Mouse (Mus musculus) gonadal fat pad, adult 2 months (tissue): ENCODE measurements around the gene Il17rd. TPM values are rescaled to one million over a fixed set of nuclear protein-coding genes. Genes with fewer than 3 reads are reported as not detected.

Experiments used
- DNase-seq: peaks from one replicate; pipeline ENCODE4 v3.0.0-alpha.2; 2012; ENCODE audit warnings: low read depth
- polyA plus RNA-seq: library from polyadenylated mRNA; depleted of rRNA; stranded (reverse); fragments of >200 nt; gene quantifications from 2 replicates; pipeline ENCODE4 v1.2.3, GENCODE M21; 2012; rRNA removed

Il17rd gene
- polyA plus RNA-seq: 4.0 and 4.3 TPM in 2 replicates

- peak; percentile 44 for DNase-seq
Observed at GRCm38 (mm10) chr14:27038783-27039182, at the start of gene Il17rd. Gene Il17rd (plus strand): TSS chr14:27038941.

GRCm38 (mm10) chr14:26991622-26992021 lies 47.1 kb upstream of the Il17rd start:
- DNase-seq: no peak

GRCm38 (mm10) chr14:26993427-26993826 lies 45.3 kb upstream of the Il17rd start:
- no peak for DNase-seq

GRCm38 (mm10) chr14:26994211-26994741 lies 44.5 kb upstream of the Il17rd start, which contains the start of gene Hesx1:
Gene Hesx1 (plus strand): TSS chr14:26994416.
- no peak for DNase-seq

- no peak for DNase-seq
Observed at GRCm38 (mm10) chr14:26996257-26996656, 42.5 kb upstream of the Il17rd start.

- DNase-seq: no peak
Observed at GRCm38 (mm10) chr14:27000386-27000785, 38.4 kb upstream of the Il17rd start.

DNA sequence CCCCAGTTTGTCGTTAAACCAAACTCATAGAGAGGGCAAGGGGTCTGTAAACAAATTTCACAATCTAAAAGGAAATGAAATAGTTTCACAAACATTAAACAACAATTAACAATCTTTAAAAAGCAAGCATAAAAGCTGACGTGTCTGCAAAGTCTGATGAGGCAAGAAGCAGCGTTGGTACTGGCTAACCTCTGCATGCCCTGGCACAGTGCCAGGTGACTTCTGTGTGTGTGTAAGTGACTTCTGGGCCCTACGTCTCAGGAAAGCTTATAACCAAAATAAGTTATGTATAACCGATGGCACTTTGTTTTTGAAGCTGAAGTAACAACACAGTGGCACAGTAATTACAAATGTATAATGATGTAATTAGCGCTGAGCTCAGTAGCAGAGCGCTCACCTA lies 33.8 kb upstream of the Il17rd start:
- DNase-seq: no peak

DNA sequence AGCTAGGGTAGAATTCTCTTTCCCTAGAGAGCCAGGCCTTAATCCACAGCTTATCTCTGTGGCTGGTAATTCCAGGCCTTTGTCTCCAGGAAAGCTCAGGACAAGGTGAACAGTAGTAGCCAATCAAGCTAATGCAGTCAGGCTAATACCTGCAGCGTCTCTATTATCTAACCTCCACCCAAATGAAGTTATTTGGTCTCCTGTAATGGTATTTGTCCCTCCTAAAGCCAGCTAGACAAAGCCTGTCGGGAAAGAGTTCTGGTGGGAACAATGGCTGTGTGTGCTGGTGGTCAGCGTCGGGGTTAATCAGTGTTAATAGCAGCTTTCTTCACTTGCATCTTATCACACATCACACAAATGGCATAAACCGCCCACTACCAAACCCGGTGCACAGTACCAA lies 32.8 kb upstream of the Il17rd start:
- no peak for DNase-seq

DNA sequence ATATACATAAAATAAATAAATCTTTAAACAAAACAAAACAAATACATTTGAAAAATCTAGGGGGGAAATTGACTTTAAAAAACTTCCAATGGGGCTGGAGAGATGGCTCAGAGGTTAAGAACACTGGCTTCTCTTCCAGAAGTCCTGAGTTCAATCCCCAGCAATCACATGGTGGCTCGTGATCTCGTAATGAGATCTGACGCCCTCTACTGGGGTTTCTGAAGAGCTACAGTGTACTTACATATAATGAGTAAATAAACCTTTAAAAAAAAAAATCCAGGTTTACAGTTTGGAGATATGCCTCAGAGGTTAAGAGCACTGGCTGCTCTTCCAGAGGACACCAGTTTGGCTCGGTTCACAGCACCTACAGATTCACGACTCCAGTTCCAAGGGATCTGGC lies 27.2 kb upstream of the Il17rd start:
- DNase-seq: no peak

DNA sequence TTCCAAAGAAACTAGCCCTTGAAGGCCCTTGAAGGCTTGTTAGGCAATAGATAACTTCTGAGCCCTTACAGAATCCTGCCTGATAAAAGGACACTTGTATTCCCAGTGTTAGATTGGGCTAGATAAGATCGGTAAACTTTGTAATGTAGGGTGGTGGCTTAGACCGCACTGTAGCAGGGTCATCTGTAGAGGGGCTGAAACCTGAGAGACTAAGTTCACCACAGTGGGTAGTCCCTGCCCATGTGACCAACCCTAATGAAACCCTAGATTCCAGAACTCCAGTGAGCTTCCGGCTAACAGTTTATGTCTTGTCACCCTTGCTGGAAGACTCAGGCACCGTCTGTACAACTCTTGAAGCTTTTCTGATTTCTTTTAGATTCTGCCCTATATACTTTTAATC lies 25.1 kb upstream of the Il17rd start:
- no peak for DNase-seq

DNA sequence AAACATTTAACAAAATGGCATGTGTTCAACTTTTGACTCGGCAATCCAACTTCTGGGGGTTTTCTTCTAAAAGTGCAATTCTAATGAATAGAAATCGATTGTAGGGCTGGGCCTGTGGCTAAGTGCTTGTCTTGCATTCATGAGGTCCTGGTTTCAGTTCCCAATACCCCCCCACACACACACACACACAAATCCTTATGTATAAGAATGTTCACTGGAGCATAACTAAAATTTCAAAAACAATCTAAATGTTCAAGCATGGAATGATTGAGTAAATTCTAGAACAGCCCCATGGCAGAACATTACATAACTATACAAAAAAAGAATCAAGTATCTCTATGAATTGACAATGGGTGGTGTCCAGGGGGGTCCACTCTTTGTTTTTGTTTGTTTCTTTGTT lies 20.8 kb upstream of the Il17rd start:
- no peak for DNase-seq

DNA sequence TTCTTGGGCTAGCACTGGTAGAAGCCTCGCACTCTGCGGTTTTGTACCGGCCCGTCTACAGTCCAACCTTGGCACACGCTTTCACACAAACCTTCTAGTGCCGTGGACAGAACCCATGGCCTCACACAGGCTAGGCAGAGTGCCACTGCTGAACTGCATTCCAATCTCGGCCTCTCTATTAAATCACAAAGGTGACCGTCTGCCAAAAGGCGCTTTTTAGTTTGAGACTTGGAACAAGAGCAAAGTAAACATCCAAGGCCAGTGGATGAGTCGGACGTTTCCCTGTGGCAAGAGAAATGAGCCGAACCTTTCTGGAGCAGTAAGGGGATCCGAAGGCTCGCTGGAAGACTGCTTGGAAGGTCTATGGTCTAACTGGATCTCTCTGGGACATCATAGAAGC lies 18.9 kb upstream of the Il17rd start:
- DNase-seq: peak; percentile 26

- DNase-seq: no peak
Observed at GRCm38 (mm10) chr14:27022876-27023275, 15.9 kb upstream of the Il17rd start.

- no peak for DNase-seq
Observed at GRCm38 (mm10) chr14:27024664-27025063, 14.1 kb upstream of the Il17rd start.

- DNase-seq: no peak
Observed at GRCm38 (mm10) chr14:27029771-27030173, 9.0 kb upstream of the Il17rd start.

- DNase-seq: peak; percentile 23
Observed at GRCm38 (mm10) chr14:27031142-27031541, 7.6 kb upstream of the Il17rd start.

DNA sequence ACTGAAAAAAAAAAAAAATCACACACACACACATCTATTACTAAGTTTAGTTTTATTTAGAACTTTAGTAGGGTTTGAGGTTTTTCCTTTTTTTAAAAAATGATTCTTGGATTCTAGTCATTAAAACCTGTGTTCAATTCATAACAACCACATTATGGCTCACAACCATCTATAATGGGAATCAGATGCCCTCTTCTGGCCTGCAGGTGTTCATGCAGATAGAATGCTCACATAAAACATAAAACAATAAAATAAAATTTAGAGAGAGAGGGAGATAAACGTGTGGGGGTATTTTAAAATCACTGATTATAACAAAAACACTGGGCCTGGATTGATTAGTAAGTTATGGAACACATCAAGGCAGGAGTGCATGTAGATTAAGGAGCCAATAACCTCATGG lies 1.2 kb upstream of the Il17rd start:
- DNase-seq: no peak

- DNase-seq: no peak
Observed at GRCm38 (mm10) chr14:27039281-27040248, 824 bp downstream of the Il17rd start.

GRCm38 (mm10) chr14:27040451-27040850 lies 1.7 kb downstream of the Il17rd start:
- no peak for DNase-seq

GRCm38 (mm10) chr14:27042280-27042983 lies 3.7 kb downstream of the Il17rd start:
- DNase-seq: peak; percentile 40

DNA sequence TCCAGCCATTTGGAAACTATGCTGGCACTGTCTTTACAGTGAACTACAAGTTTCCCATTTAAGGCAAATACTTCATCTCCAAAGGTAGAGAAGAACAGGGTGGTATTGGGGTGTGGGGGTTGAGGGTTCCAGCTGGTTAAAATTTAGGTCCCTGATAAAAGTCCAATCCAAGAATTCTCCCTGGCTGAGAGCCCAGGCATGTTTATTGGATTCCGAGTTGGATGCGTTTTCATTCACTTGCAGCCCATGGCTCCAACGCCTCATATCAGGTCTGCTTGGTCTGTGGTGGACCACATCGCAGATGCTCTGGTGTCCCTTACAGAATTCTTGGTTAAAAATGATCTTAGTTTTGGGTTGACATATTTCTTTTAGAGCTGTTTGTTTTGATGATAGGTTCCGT lies 4.7 kb downstream of the Il17rd start:
- no peak for DNase-seq

DNA sequence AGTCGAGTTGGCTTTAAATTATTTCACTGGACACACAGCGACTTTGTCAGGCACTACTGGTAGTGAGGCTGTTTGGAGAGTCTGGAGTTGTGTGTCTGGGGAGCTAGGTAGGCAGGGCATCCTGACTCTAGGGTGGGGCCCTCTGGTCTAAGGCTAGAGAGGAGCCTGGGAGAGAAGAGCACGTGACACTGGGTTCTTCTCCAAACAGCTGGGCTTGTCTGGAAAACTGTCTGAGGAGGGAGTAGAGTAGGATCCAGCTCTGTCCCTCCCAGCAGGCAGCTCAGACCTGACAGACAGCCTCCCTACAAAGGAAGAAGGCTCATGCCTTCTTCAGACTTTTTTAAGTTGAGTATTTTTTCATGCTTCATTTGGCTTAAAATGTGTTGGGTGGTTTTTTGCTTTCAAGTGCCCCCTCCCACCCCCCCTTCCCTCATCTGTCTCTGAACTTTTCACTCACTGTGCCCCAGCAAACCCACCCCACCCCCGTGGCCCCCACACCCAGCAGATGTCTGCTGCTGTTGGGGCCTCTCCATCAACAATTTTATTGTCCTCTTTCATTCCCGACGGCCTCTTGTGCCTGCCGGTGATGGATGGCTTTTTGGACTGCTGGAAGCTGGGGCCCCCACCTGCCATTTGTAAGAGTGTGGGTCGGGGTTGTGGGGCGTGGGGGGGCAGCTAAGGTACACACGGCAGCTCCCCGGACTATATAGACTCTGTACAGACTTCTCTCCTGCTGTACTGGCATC lies 5.7 kb downstream of the Il17rd start:
- DNase-seq: no peak
